Mouse (Mus musculus) c-Kit-negative CD71-positive TER-119-positive erythroid progenitor cells, embryonic 14.5 days (primary cell): Measurements from ENCODE around the gene Fasl.
A peak's percentile ranks its signal among the peaks of the same experiment; 100 is the strongest.

Experiments
- DNase-seq: peaks from one replicate; pipeline ENCODE4 v3.0.0-alpha.2; 2013; ENCODE audit warnings: low read depth, low spot score

The Fasl gene

DNA sequence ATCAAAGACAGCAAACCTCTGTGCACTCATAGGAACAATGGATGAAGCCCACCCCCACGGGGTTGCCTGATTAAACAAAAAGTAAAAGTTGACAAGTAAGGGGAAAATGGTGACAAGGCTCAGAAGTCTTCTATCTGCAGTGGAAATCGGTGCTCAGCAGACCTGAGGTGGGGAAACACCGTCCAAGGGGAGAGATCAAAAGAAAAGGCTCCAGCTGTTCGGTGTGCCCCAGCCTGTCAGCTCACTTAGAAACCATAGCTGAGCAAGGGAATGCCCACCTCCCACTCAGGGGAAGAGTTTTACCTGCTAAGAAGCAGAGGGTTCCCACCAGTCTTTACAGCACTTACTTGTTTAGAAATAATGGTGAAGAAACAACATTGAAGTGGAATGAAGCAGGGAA, 26.7 kb downstream of the Fasl start:
- no peak for DNase-seq

- DNase-seq = no peak
Observed at GRCm38 (mm10) chr1:161756547-161756946, 31.7 kb downstream of the Fasl start.

GRCm38 (mm10) chr1:161751311-161751710, 37.0 kb downstream of the Fasl start:
- DNase-seq = peak; percentile 43

- peak; percentile 46 for DNase-seq
Observed at GRCm38 (mm10) chr1:161750471-161751041, 37.7 kb downstream of the Fasl start.

GRCm38 (mm10) chr1:161748685-161749084, 39.6 kb downstream of the Fasl start:
- DNase-seq = no peak

- DNase-seq = peak; percentile 60
Observed at GRCm38 (mm10) chr1:161748138-161748537, 40.2 kb downstream of the Fasl start.

- no peak for DNase-seq
Observed at GRCm38 (mm10) chr1:161746542-161747302, 41.6 kb downstream of the Fasl start.

DNA sequence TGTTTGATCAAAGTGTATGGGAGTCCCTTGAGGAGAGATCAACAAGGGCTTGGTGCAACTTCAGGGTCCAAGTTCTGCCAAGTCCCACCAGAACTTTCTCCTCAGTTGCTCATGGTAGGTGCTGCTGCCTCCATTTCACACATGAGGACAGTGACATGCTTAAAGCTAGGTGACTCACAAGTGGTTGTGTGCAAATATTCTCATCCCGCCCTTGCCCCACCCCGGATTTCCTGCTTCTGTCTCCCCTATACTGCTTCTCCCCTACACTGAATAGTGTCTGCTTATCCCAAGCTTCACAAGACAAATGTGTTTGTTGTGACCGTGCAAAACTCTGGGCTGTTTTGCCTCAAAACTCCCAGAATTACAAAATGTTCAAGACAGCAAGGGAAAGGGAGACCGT, 43.4 kb downstream of the Fasl start:
- no peak for DNase-seq

DNA sequence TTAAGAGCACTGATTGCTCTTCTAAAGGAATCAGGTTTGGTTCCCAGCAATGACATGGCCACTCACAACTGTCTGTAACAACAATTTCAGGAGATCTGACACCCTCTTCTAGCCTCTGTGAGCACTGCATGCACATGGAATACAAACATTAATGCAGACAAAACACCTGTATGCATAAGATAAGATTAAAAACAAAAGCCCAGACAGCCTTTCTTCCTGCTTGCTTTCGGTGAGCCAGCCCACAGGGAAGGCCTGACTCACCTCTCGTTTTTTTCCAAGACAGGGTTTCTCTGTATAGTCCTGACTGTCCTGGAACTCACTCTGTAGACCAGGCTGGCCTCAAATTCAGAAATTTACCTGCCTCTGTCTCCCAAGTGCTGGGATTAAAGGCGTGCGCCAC, 44.1 kb downstream of the Fasl start:
- no peak for DNase-seq

DNA sequence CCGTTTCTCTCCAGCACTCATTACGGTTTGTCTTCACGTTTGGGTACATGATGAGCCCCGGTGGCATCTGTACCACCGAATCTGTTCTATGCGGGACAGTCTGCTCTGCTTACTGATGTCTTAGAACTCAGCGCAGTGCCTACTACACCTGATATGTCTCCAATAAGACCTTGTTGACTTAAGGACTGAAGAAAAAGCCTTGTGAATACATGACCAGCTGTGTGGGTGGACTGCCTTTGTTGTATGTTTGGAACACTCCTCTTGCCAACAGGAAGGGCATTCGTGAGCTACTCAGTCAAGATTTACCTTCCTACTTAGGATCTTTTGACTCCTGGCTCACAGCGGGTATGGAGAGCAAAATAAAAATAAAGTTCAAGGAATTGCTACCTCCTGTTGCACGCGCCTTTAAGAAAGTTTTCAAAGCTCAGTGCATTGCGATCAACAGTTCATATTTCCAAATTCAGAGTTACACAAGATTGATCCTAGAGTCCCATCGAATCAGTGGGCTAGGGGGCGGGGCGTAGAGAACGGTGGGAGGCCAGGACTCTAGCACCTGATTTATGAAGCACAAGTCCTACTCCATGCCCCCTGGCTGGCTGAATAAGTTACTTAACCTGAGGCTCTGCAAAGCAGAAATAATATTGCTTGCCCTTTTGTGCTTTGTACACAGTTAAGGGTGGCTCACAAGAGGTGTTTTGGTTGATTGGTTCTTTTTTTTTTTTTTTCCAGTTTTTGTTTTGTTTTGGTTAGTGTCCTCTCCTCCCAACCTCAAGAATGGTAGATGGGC, 45.6 kb downstream of the Fasl start:
- DNase-seq = no peak

DNA sequence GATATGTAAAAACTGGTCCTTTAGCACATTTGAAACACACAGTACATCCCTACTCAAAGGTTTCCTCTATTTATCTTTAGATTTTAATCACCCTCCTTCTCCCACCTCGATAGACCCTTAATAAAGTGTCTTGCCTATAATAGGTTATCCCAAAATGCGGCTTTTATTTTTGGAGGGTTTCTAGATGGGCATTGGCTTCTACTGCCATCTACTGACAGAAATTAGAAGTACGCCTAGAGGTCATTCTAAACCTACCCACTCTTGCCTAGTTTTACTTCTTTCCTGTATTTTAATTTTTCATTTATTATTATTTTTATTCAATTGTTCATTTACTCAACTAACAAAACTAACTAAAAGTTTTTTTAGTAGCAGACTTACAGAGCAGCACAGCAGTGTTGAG, 51.4 kb downstream of the Fasl start:
- DNase-seq = no peak

GRCm38 (mm10) chr1:161736255-161736654, 52.0 kb downstream of the Fasl start:
- DNase-seq = no peak

GRCm38 (mm10) chr1:161735465-161736046, 52.7 kb downstream of the Fasl start:
- no peak for DNase-seq

GRCm38 (mm10) chr1:161734741-161735211, 53.5 kb downstream of the Fasl start:
- DNase-seq = no peak

DNA sequence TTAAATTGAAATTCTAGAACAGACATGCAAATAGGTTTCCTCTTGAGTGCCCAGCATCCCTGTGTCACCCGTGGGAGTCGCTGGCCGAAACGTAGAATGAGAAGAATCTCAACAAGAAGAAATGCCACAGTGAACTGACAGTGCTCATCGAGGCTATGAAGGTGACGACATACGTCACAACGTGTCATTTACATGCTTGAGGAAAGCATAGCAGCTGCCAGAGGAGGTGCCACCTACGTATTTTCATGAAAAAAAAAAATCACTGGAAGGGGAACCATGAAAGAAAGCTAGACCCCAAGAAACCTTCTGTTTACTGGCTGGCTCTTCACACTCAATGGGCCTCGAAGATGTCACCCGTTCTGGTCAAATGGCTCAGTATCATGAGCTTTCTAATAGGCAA, 54.0 kb downstream of the Fasl start:
- DNase-seq = no peak
